ENCODE assay signal across 11 mouse cellular contexts in the genomic region with DNA sequence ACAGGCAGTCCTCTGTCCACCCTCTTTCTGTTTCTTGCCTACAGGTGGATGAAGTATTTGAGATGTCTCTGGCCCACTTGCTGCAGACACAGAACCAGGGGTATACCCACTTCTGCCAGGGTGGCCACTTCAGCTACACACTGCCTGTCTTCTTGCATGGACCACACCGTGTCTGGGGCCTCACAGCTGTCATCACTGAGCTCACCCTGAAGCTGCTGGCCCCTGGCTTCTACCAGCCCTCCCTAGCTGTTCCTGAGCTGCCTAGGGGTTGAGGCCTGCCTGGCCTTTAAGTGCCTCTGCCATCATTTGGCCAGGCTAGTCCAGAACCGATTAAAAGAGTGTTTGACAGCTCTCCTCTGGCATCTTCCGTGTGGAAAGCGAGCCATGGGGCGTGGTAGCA. TPM values are rescaled to one million over a fixed set of nuclear protein-coding genes. Genes with fewer than 3 reads are reported as not detected.
A peak's percentile ranks its signal among the peaks of the same experiment; 100 is the strongest.
DNase-seq lines count a peak whose midpoint lies in the region; ATAC-seq lines count a peak whose summit lies in the region.
"Had no signal": no experiment of that assay in that cellular context is flagged by ENCODE, and none has a peak within 500 bp of the region (broad histone marks: within the 10 kb centered on the region; RNA-seq: fewer than 3 reads in every experiment).

No protein-coding gene starts in this region.

- 0 out of 2 replicates have a peak overlapping the region, but pooled peaks have one; percentile 80 for H3K9ac ChIP-seq in kidney, embryonic 15.5 days
- peak overlapping the region; percentile 95 for H3K9ac ChIP-seq in embryonic facial prominence, embryonic 13.5 days
- H3K9ac ChIP-seq in intestine, embryonic 16.5 days (ENCODE audit: low read depth, low read length): peak overlapping the region; percentile 95
- H3K9ac ChIP-seq in neural tube, embryonic 11.5 days (ENCODE audit: low read length): no peak overlapping the region

- H3K4me2 ChIP-seq in kidney, embryonic 15.5 days: peak overlapping the region; percentile 89
- peak overlapping the region; percentile 87 for H3K4me2 ChIP-seq in embryonic facial prominence, embryonic 13.5 days
- H3K4me2 ChIP-seq in intestine, embryonic 16.5 days (ENCODE audit: low read depth, low read length): no peak overlapping the region
- peak overlapping the region; percentile 94; the same call in 1 of the 2 replicates for H3K4me2 ChIP-seq in neural tube, embryonic 11.5 days (ENCODE audit: low read depth)

- peaks cover 21% of the 10 kb centered on the region for H3K36me3 ChIP-seq in kidney, embryonic 15.5 days
- H3K36me3 ChIP-seq in embryonic facial prominence, embryonic 13.5 days: peaks cover 23% of the 10 kb centered on the region
- no peaks in the 10 kb centered on the region for H3K36me3 ChIP-seq in intestine, embryonic 16.5 days (ENCODE audit: control insufficient read depth, insufficient read depth, low read length)
- peaks cover 2% of the 10 kb centered on the region for H3K36me3 ChIP-seq in neural tube, embryonic 11.5 days (ENCODE audit: control insufficient read depth, insufficient read depth, low read length)

- no peak for ATAC-seq in kidney, embryonic 15.5 days (replicated peaks; ENCODE audit: low FRiP score)
- ATAC-seq in embryonic facial prominence, embryonic 13.5 days (ENCODE audit: insufficient number of reproducible peaks, insufficient read depth, low FRiP score, low TSS enrichment, low read depth): no peak
- ATAC-seq in intestine, embryonic 16.5 days: no peak
- no peak for ATAC-seq in neural tube, embryonic 11.5 days (ENCODE audit: insufficient read depth, low FRiP score, low TSS enrichment)
- no peak for ATAC-seq in cerebellum, adult (ENCODE audit: insufficient number of reproducible peaks, low FRiP score, low TSS enrichment)

- H3K27me3 ChIP-seq in kidney, embryonic 15.5 days: no peaks in the 10 kb centered on the region
- no peaks in the 10 kb centered on the region for H3K27me3 ChIP-seq in embryonic facial prominence, embryonic 13.5 days
- no peaks in the 10 kb centered on the region for H3K27me3 ChIP-seq in intestine, embryonic 16.5 days (replicated peaks; ENCODE audit: control insufficient read depth, insufficient read depth, low read length)
- H3K27me3 ChIP-seq in neural tube, embryonic 11.5 days (ENCODE audit: control insufficient read depth, insufficient read depth, low read length): no peaks in the 10 kb centered on the region

- 74% methylated on average over 5 of the region's 5 CpGs for WGBS in kidney, embryonic 15.5 days
- WGBS in embryonic facial prominence, embryonic 13.5 days: 87% methylated on average over 5 of the region's 5 CpGs
- WGBS in intestine, embryonic 16.5 days: 76% methylated on average over 5 of the region's 5 CpGs
- WGBS in neural tube, embryonic 11.5 days: 79% methylated on average over 5 of the region's 5 CpGs

- peaks cover 44% of the 10 kb centered on the region for H3K4me1 ChIP-seq in kidney, embryonic 15.5 days
- peaks cover 20% of the 10 kb centered on the region for H3K4me1 ChIP-seq in embryonic facial prominence, embryonic 13.5 days
- peaks cover 23% of the 10 kb centered on the region for H3K4me1 ChIP-seq in intestine, embryonic 16.5 days (ENCODE audit: control insufficient read depth, insufficient read depth, low read length)
- H3K4me1 ChIP-seq in neural tube, embryonic 11.5 days (ENCODE audit: control insufficient read depth, insufficient read depth, low read length): peaks cover 9% of the 10 kb centered on the region; the same call in 1 of the 2 replicates

- H3K27ac ChIP-seq in kidney, embryonic 15.5 days: no peak overlapping the region
- H3K27ac ChIP-seq in embryonic facial prominence, embryonic 13.5 days: no peak overlapping the region
- no peak overlapping the region for H3K27ac ChIP-seq in intestine, embryonic 16.5 days (ENCODE audit: low read length)
- no peak overlapping the region for H3K27ac ChIP-seq in neural tube, embryonic 11.5 days (ENCODE audit: low read depth, low read length)

- DNase-seq in kidney, adult 8-10 months: no peak
- DNase-seq in neural tube, embryonic 11.5 days (ENCODE audit: low spot score): no peak
- no peak for DNase-seq in layer of hippocampus, postnatal 10 days (ENCODE audit: low spot score in 2 of 2)
- DNase-seq in cerebellum, postnatal 10 days: no peak
- DNase-seq: lung, postnatal 4 days had no signal

- H3K9me3 ChIP-seq in kidney, embryonic 15.5 days (replicated peaks): no peaks in the 10 kb centered on the region
- no peaks in the 10 kb centered on the region for H3K9me3 ChIP-seq in embryonic facial prominence, embryonic 13.5 days
- no peaks in the 10 kb centered on the region for H3K9me3 ChIP-seq in intestine, embryonic 16.5 days (ENCODE audit: control insufficient read depth, low read length)
- H3K9me3 ChIP-seq in neural tube, embryonic 11.5 days (ENCODE audit: control insufficient read depth, low read length): no peaks in the 10 kb centered on the region

- no peak overlapping the region for H3K4me3 ChIP-seq in kidney, embryonic 15.5 days (replicated peaks)
- H3K4me3 ChIP-seq in embryonic facial prominence, embryonic 13.5 days: no peak overlapping the region
- H3K4me3 ChIP-seq in intestine, embryonic 16.5 days (ENCODE audit: low read length): no peak overlapping the region
- H3K4me3 ChIP-seq in neural tube, embryonic 11.5 days (ENCODE audit: low read depth, low read length): no peak overlapping the region

RNA-seq across cellular contexts. Expression of a gene that starts 1.3 kb away (rescaled TPM):
- polyA plus RNA-seq in kidney, embryonic 15.5 days (2015; fragmentation: Nextera tagmentation; extraction: Ambion mirVana): 3.3 and 4.1 TPM in 2 replicates
- 5.6 and 6.5 TPM in 2 replicates for polyA plus RNA-seq in embryonic facial prominence, embryonic 13.5 days (2015; fragmentation: Nextera tagmentation; extraction: Ambion mirVana)
- 2.0 and 2.4 TPM in 2 replicates for polyA plus RNA-seq in intestine, embryonic 16.5 days (2015; fragmentation: Nextera tagmentation; extraction: Ambion mirVana)
- polyA plus RNA-seq in neural tube, embryonic 11.5 days (2014; fragmentation: Nextera tagmentation; extraction: Ambion mirVana): 1.8 and 1.9 TPM in 2 replicates
- 1 to 10 TPM; 1.7 TPM for total RNA-seq in layer of hippocampus, postnatal 10 days (2021)

RNA-seq across cellular contexts. Expression of a gene that starts 1.4 kb away (rescaled TPM):
- polyA plus RNA-seq in kidney, embryonic 15.5 days (2015; fragmentation: Nextera tagmentation; extraction: Ambion mirVana): 5.0 and 5.1 TPM in 2 replicates
- polyA plus RNA-seq in embryonic facial prominence, embryonic 13.5 days (2015; fragmentation: Nextera tagmentation; extraction: Ambion mirVana): 7.3 and 8.1 TPM in 2 replicates
- polyA plus RNA-seq in intestine, embryonic 16.5 days (2015; fragmentation: Nextera tagmentation; extraction: Ambion mirVana): 2.4 and 3.4 TPM in 2 replicates
- 2.7 and 2.8 TPM in 2 replicates for polyA plus RNA-seq in neural tube, embryonic 11.5 days (2014; fragmentation: Nextera tagmentation; extraction: Ambion mirVana)
- total RNA-seq in layer of hippocampus, postnatal 10 days (2021): 1 to 10 TPM; 2.9 to 3.3 TPM

RNA-seq across cellular contexts. Expression of a gene that starts 1.4 kb away (rescaled TPM):
- polyA plus RNA-seq in kidney, embryonic 15.5 days (2015; fragmentation: Nextera tagmentation; extraction: Ambion mirVana): 31.2 and 36.2 TPM in 2 replicates
- 36.5 and 37.8 TPM in 2 replicates for polyA plus RNA-seq in embryonic facial prominence, embryonic 13.5 days (2015; fragmentation: Nextera tagmentation; extraction: Ambion mirVana)
- polyA plus RNA-seq in intestine, embryonic 16.5 days (2015; fragmentation: Nextera tagmentation; extraction: Ambion mirVana): 40.9 and 41.0 TPM in 2 replicates
- 20.6 and 20.8 TPM in 2 replicates for polyA plus RNA-seq in neural tube, embryonic 11.5 days (2014; fragmentation: Nextera tagmentation; extraction: Ambion mirVana)
- 1 to 10 TPM; 9.0 to 9.4 TPM for total RNA-seq in layer of hippocampus, postnatal 10 days (2021)

RNA-seq across cellular contexts. Expression of a gene that starts 9.2 kb away (rescaled TPM):
- polyA plus RNA-seq in kidney, embryonic 15.5 days (2015; fragmentation: Nextera tagmentation; extraction: Ambion mirVana): 0.75 and 1.5 TPM in 2 replicates
- polyA plus RNA-seq in embryonic facial prominence, embryonic 13.5 days (2015; fragmentation: Nextera tagmentation; extraction: Ambion mirVana): not detected in 2 replicates
- polyA plus RNA-seq in intestine, embryonic 16.5 days (2015; fragmentation: Nextera tagmentation; extraction: Ambion mirVana): 0.73 and 0.83 TPM in 2 replicates
- 0.22 TPM in 1 of 2 replicates, not detected in the other for polyA plus RNA-seq in neural tube, embryonic 11.5 days (2014; fragmentation: Nextera tagmentation; extraction: Ambion mirVana)
- not detected for total RNA-seq in layer of hippocampus, postnatal 10 days (2021)
- total RNA-seq: gastrocnemius, adult 18-20 months; layer of hippocampus, adult 8-10 months had no signal

RNA-seq across cellular contexts. Expression of a gene that starts 10.9 kb away (rescaled TPM):
- polyA plus RNA-seq in kidney, embryonic 15.5 days (2015; fragmentation: Nextera tagmentation; extraction: Ambion mirVana): 220 and 237 TPM in 2 replicates
- 178 and 206 TPM in 2 replicates for polyA plus RNA-seq in embryonic facial prominence, embryonic 13.5 days (2015; fragmentation: Nextera tagmentation; extraction: Ambion mirVana)
- polyA plus RNA-seq in intestine, embryonic 16.5 days (2015; fragmentation: Nextera tagmentation; extraction: Ambion mirVana): 299 and 309 TPM in 2 replicates
- polyA plus RNA-seq in neural tube, embryonic 11.5 days (2014; fragmentation: Nextera tagmentation; extraction: Ambion mirVana): 207 and 208 TPM in 2 replicates
- 100 to 1,000 TPM; 197 to 207 TPM for total RNA-seq in layer of hippocampus, postnatal 10 days (2021)
